Mouse (Mus musculus) stomach, postnatal 0 days (tissue): ENCODE results near the gene Cfl1. TPM values are rescaled to one million over a fixed set of nuclear protein-coding genes. Genes with fewer than 3 reads are reported as not detected.
A peak's percentile ranks its signal among the peaks of the same experiment; 100 is the strongest.

ENCODE experiments used
- ATAC-seq: fragments of 200-750 bp; cut with Nextera tagmentation; 2 replicates; pipeline ENCODE4 v1.8.0; 2017; ENCODE audit not compliant: low FRiP score, low TSS enrichment
- DNase-seq: peaks from one replicate; pipeline ENCODE4 v3.0.0-alpha.2; 2016; ENCODE audit warnings: low spot score
- H3K27ac ChIP-seq: fragments of 300-500 bp; sonication (generic); replicated peaks from 2 replicates; pipeline ENCODE4 v1.5.1; 2014; ENCODE audit warnings: mild to moderate bottlenecking, control low read depth
- H3K27me3 ChIP-seq: fragments of 300-500 bp; sonication (generic); 2 replicates; pipeline ENCODE4 v1.6.1; 2014; ENCODE audit warnings: low read length; ENCODE audit not compliant: control insufficient read depth, insufficient read depth
- H3K36me3 ChIP-seq: fragments of 300-500 bp; sonication (generic); 2 replicates; pipeline ENCODE4 v1.6.1; 2014; ENCODE audit warnings: low read length, mixed read lengths; ENCODE audit not compliant: control insufficient read depth, insufficient read depth
- H3K4me1 ChIP-seq: fragments of 300-500 bp; sonication (generic); replicated peaks from 2 replicates; pipeline ENCODE4 v1.6.1; 2014; ENCODE audit warnings: antibody characterized with exemption; ENCODE audit not compliant: control insufficient read depth, insufficient read depth
- H3K4me2 ChIP-seq: fragments of 300-500 bp; sonication (generic); replicated peaks from 2 replicates; pipeline ENCODE4 v1.6.1; 2014; ENCODE audit warnings: low read depth, mild to moderate bottlenecking, control low read depth, moderate library complexity
- H3K4me3 ChIP-seq: fragments of 300-500 bp; sonication (generic); 2 replicates; pipeline ENCODE4 v1.5.1; 2014; ENCODE audit warnings: low read depth, low read length, control low read depth
- H3K9ac ChIP-seq: fragments of 300-500 bp; sonication (generic); 2 replicates; pipeline ENCODE4 v1.6.1; 2014; ENCODE audit warnings: mild to moderate bottlenecking, low read length, control low read depth, mixed read lengths
- H3K9me3 ChIP-seq: fragments of 300-500 bp; sonication (generic); 2 replicates; pipeline ENCODE4 v1.6.1; 2016; ENCODE audit warnings: low read length; ENCODE audit not compliant: control insufficient read depth
- CTCF ChIP-seq: IDR thresholded peaks from 2 replicates; pipeline ENCODE4 v1.5.1; 2016; ENCODE audit warnings: antibody characterized with exemption, low read depth, mild to moderate bottlenecking, moderate library complexity
- EP300 ChIP-seq: optimal IDR thresholded peaks from 2 replicates; pipeline ENCODE3; 2016; ENCODE audit warnings: antibody characterized with exemption
- WGBS: fragments of 180-500 bp; shearing (Covaris S2); extraction: QIAGEN DNeasy Blood & Tissue Kit; methylation state at CpG from one replicate; pipeline ENCODE4 v1.1.7; 2014; 5-methylcytosine and 5-hydroxymethylcytosine counted together
- polyA plus RNA-seq: library from polyadenylated mRNA; unstranded; fragments of >200 nt; fragmentation: Nextera tagmentation; extraction: Ambion mirVana; gene quantifications from 2 replicates; pipeline ENCODE4 v1.2.1, GENCODE M21; 2015

Cfl1 gene
- polyA plus RNA-seq, 1 experiment from 2014 or later, result 1,389 TPM

- Histone ChIP-seq H3K4me1 (no peaks in the 10 kb centered on the region), H3K9me3 (no peaks in the 10 kb centered on the region), H3K4me3 (no peak within 1 kb of the TSS), H3K36me3 (peaks cover 18% of the 10 kb centered on the region), H3K27me3 (no peaks in the 10 kb centered on the region), H3K9ac (no peak within 1 kb of the TSS), H3K27ac (no peak within 1 kb of the TSS), H3K4me2 (no peak within 1 kb of the TSS)
- TF ChIP-seq EP300 (no peak), CTCF (no peak)
- ATAC-seq (no peak), DNase-seq (no peak)
- 36% methylated on average over 5 of the region's 5 CpGs for WGBS
Observed at GRCm38 (mm10) chr19:5468374-5468773, 21.9 kb upstream of the Cfl1 start, which contains the start of gene Ctsw. Gene Ctsw (minus strand): TSS chr19:5468507.

- Histone ChIP-seq H3K4me3 (no peak overlapping the region), H3K9me3 (no peaks in the 10 kb centered on the region), H3K4me2 (no peak overlapping the region), H3K27me3 (no peaks in the 10 kb centered on the region), H3K36me3 (no peaks in the 10 kb centered on the region), H3K27ac (no peak overlapping the region), H3K4me1 (no peaks in the 10 kb centered on the region; the same call in 1 of the 2 replicates), H3K9ac (no peak overlapping the region)
- ATAC-seq (no peak), DNase-seq (no peak)
- 47% methylated on average over 5 of the region's 5 CpGs for WGBS
- TF ChIP-seq EP300 (no peak), CTCF (no peak)
Observed at GRCm38 (mm10) chr19:5471846-5472245, 18.4 kb upstream of the Cfl1 start.

GRCm38 (mm10) chr19:5472857-5473256, 17.4 kb upstream of the Cfl1 start:
- peak; percentile 58 for TF ChIP-seq CTCF
- TF ChIP-seq EP300, result no peak

GRCm38 (mm10) chr19:5473720-5474119, 16.5 kb upstream of the Cfl1 start, which contains the start of gene Efemp2:
Gene Efemp2 (plus strand): TSS chr19:5473954.
- Histone ChIP-seq H3K36me3 (no peaks in the 10 kb centered on the region), H3K27ac (peak within 1 kb of the TSS; percentile 82), H3K27me3 (no peaks in the 10 kb centered on the region), H3K4me2 (peak within 1 kb of the TSS; percentile 91), H3K4me3 (peak within 1 kb of the TSS; percentile 63), H3K4me1 (no peaks in the 10 kb centered on the region; the same call in 1 of the 2 replicates), H3K9ac (peak within 1 kb of the TSS; percentile 76), H3K9me3 (no peaks in the 10 kb centered on the region)
- ATAC-seq (peak; percentile 57; the same call in 1 of the 2 replicates), DNase-seq (peak; percentile 82)
- TF ChIP-seq CTCF (peak; percentile 27), EP300 (no peak)
- WGBS, result 3% methylated on average over 22 of the region's 22 CpGs

More at GRCm38 (mm10) chr19:5472857-5473256, 17.4 kb upstream of the Cfl1 start:
- 77% methylated on average over 3 of the region's 3 CpGs for WGBS
- Histone ChIP-seq H3K27me3 (no peaks in the 10 kb centered on the region), H3K4me3 (no peak overlapping the region), H3K4me2 (no peak overlapping the region), H3K4me1 (no peaks in the 10 kb centered on the region; the same call in 1 of the 2 replicates), H3K9ac (no peak overlapping the region), H3K27ac (no peak overlapping the region), H3K9me3 (no peaks in the 10 kb centered on the region), H3K36me3 (no peaks in the 10 kb centered on the region)
- DNase-seq (no peak), ATAC-seq (no peak)

- Histone ChIP-seq H3K27ac (peak overlapping the region; percentile 82), H3K4me3 (peak overlapping the region; percentile 63), H3K27me3 (no peaks in the 10 kb centered on the region), H3K36me3 (no peaks in the 10 kb centered on the region), H3K9me3 (no peaks in the 10 kb centered on the region), H3K4me2 (peak overlapping the region; percentile 91), H3K9ac (peak overlapping the region; percentile 76), H3K4me1 (no peaks in the 10 kb centered on the region; the same call in 1 of the 2 replicates)
- no peak for TF ChIP-seq CTCF
- peak; percentile 44 for ATAC-seq
- peak; percentile 63 for DNase-seq
- 1% methylated on average over 34 of the region's 68 CpGs for WGBS
Observed at GRCm38 (mm10) chr19:5474281-5475068, 15.8 kb upstream of the Cfl1 start.
